In the genomic region with DNA sequence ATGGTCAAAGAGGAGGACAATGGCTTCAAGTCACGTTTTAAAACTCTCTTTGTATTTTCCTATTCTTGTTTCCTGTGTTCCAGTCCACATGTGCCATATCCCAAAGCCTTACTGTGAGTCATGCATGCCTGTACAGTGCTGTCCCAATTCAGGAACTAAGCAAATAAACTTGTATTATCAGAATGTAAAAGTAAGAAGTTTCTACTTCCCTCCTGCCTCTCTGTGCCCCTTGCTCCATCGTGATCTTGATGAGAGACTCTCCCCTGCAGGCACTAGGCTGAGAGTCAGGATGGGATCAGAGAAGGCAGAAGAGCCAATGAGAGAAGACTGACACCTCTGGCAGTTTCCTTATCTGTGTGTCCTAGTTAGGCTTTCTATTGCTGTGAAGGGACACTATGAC, we compare ENCODE assay signal across 27 mouse cellular contexts. TPM values are rescaled to one million over a fixed set of nuclear protein-coding genes. Genes with fewer than 3 reads are reported as not detected.
"Had no signal": no experiment of that assay in that cellular context is flagged by ENCODE, and none has a peak within 500 bp of the region (broad histone marks: within the 10 kb centered on the region; RNA-seq: fewer than 3 reads in every experiment).

No protein-coding gene starts in this region.

- DNase-seq: gastrocnemius, postnatal 14 days; gastrocnemius, postnatal 36 days; heart, adult 2 months; heart, postnatal 10 days; heart, postnatal 4 days; kidney, adult 18-20 months; kidney, adult 9 months; kidney, postnatal 14 days; kidney, postnatal 36 days; layer of hippocampus, adult 9-11 months; layer of hippocampus, postnatal 36 days; left cerebral cortex, postnatal 4 days had no signal

- H3K27me3 ChIP-seq: heart, embryonic 12.5 days; hindbrain, embryonic 12.5 days; intestine, embryonic 15.5 days; kidney, embryonic 15.5 days; limb, embryonic 15.5 days; liver, embryonic 12.5 days had no signal

- H3K4me3 ChIP-seq: heart, adult 2 months; heart, embryonic 12.5 days; hindbrain, embryonic 10.5 days; hindbrain, embryonic 12.5 days; intestine, embryonic 15.5 days; kidney, embryonic 15.5 days; limb, embryonic 13.5 days; limb, embryonic 15.5 days; liver, embryonic 12.5 days had no signal

- ATAC-seq: hindbrain, embryonic 16.5 days; inflammation-experienced regulatory T-cells, adult 6 months; intestine, embryonic 15.5 days; intestine, postnatal 0 days; liver, embryonic 12.5 days had no signal

- H3K4me1 ChIP-seq: hindbrain, embryonic 10.5 days; hindbrain, embryonic 12.5 days; intestine, embryonic 15.5 days; kidney, embryonic 15.5 days; limb, embryonic 15.5 days; liver, embryonic 12.5 days had no signal

- H3K36me3 ChIP-seq: heart, embryonic 12.5 days; hindbrain, embryonic 10.5 days; hindbrain, embryonic 12.5 days; intestine, embryonic 15.5 days; kidney, embryonic 15.5 days; limb, embryonic 13.5 days; limb, embryonic 15.5 days; liver, embryonic 12.5 days had no signal

- H3K27ac ChIP-seq: heart, adult 2 months; hindbrain, embryonic 10.5 days; hindbrain, embryonic 12.5 days; hindbrain, embryonic 14.5 days; intestine, embryonic 15.5 days; kidney, embryonic 15.5 days; kidney, postnatal 0 days; limb, embryonic 13.5 days; limb, embryonic 15.5 days; liver, embryonic 12.5 days had no signal

RNA-seq across cellular contexts. Expression of a gene that starts 13.0 kb away (rescaled TPM):
- total RNA-seq: layer of hippocampus, postnatal 36 days had no signal
- polyA plus RNA-seq: large intestine, adult 2 months; liver, adult 2 months had no signal
